Mouse (Mus musculus) MEL (cell line): ENCODE results near the gene Cpsf6. TPM values are rescaled to one million over a fixed set of nuclear protein-coding genes. Genes with fewer than 3 reads are reported as not detected.
A peak's percentile ranks its signal among the peaks of the same experiment; 100 is the strongest.

Source experiments
- DNase-seq: peaks from one replicate; pipeline ENCODE4 v3.0.0; 2011; ENCODE audit warnings: low read depth, low spot score
- H3K27ac ChIP-seq: 2 replicates; pipeline ENCODE4 v1.5.1; 2012; ENCODE audit warnings: low read depth, mild to moderate bottlenecking, control low read depth, low read length, moderate library complexity; ENCODE audit not compliant: control insufficient read depth
- H3K27me3 ChIP-seq, 2 experiments: fragments of 150-350 bp in 1 of 2; sonication (generic) in 1 of 2; 2 replicates each; pipeline ENCODE4 v1.6.1; 2012; ENCODE audit warnings: low read length in 2 of 2, mild to moderate bottlenecking in 2 of 2, improper control_type of control experiment in 1 of 2, moderate library complexity in 1 of 2; ENCODE audit not compliant: insufficient read depth in 2 of 2, control insufficient read depth in 1 of 2
- H3K36me3 ChIP-seq, 2 experiments: 2 replicates each; pipeline ENCODE4 v1.6.1; 2012 to 2014; ENCODE audit warnings: low read length in 2 of 2, improper control_type of control experiment in 1 of 2, inconsistent platforms in 1 of 2, mild to moderate bottlenecking in 1 of 2; ENCODE audit not compliant: insufficient read depth in 2 of 2, control insufficient read depth in 1 of 2
- H3K4me1 ChIP-seq, 2 experiments: fragments of 150-350 bp in 1 of 2; sonication (generic) in 1 of 2; 2 replicates each; pipeline ENCODE4 v1.6.1; 2012; ENCODE audit warnings: low read length in 2 of 2, improper control_type of control experiment in 1 of 2, mild to moderate bottlenecking in 1 of 2; ENCODE audit not compliant: insufficient read depth in 2 of 2, control insufficient read depth in 1 of 2
- H3K4me3 ChIP-seq, 2 experiments: fragments of 150-350 bp in 1 of 2; sonication (generic) in 1 of 2; 2 replicates each; pipeline ENCODE4 v1.5.1; 2012; ENCODE audit warnings: low read depth in 2 of 2, low read length in 2 of 2, mild to moderate bottlenecking in 2 of 2, moderate library complexity in 2 of 2, control low read depth in 1 of 2, improper control_type of control experiment in 1 of 2; ENCODE audit not compliant: control insufficient read depth in 1 of 2, insufficient read depth in 1 of 2
- H3K79me2 ChIP-seq: 2 replicates; pipeline ENCODE4 v1.6.1; 2012; ENCODE audit warnings: mild to moderate bottlenecking, low read length, moderate library complexity; ENCODE audit not compliant: control insufficient read depth, poor library complexity, insufficient read depth
- H3K9ac ChIP-seq: 2 replicates; pipeline ENCODE4 v1.6.1; 2012; ENCODE audit warnings: low read depth, mild to moderate bottlenecking, control low read depth, low read length, moderate library complexity; ENCODE audit not compliant: control insufficient read depth, poor library complexity, severe bottlenecking
- H3K9me3 ChIP-seq: fragments of 150-350 bp; sonication (generic); replicated peaks from 2 replicates; pipeline ENCODE4 v1.6.1; 2012; ENCODE audit warnings: mild to moderate bottlenecking, low read length, improper control_type of control experiment, moderate library complexity; ENCODE audit not compliant: insufficient read depth
- BHLHE40 ChIP-seq: IDR thresholded peaks from 2 replicates; pipeline ENCODE4 v1.6.1; 2012; ENCODE audit warnings: low read depth, mild to moderate bottlenecking, inconsistent platforms, low read length, improper control_type of control experiment, borderline replicate concordance
- ELF1 ChIP-seq: IDR thresholded peaks from 2 replicates; pipeline ENCODE4 v1.6.1; 2014; ENCODE audit warnings: low read depth, mild to moderate bottlenecking, inconsistent platforms, low read length, improper control_type of control experiment, moderate library complexity
- EP300 ChIP-seq, 2 experiments: IDR thresholded peaks; 2 replicates each; pipeline ENCODE4 v1.6.1; 2011; ENCODE audit warnings: improper control_type of control experiment in 2 of 2, low read length in 2 of 2, low read depth in 1 of 2, mild to moderate bottlenecking in 1 of 2
- ETS1 ChIP-seq: IDR thresholded peaks from 2 replicates; pipeline ENCODE4 v1.6.1; 2012; ENCODE audit warnings: low read depth, mild to moderate bottlenecking, inconsistent platforms, low read length, improper control_type of control experiment, moderate library complexity
- GATA1 ChIP-seq: IDR thresholded peaks from 2 replicates; pipeline ENCODE4 v1.6.1; 2011; ENCODE audit warnings: low read depth, low read length, improper control_type of control experiment
- JUND ChIP-seq: IDR thresholded peaks from 2 replicates; pipeline ENCODE4 v1.6.1; 2011; ENCODE audit warnings: low read depth, mild to moderate bottlenecking, improper control_type of control experiment, low read length
- KAT2A ChIP-seq: conservative IDR thresholded peaks from 2 replicates; pipeline ENCODE4 v1.6.1; 2012; ENCODE audit warnings: low read depth, low read length, improper control_type of control experiment, inconsistent platforms
- MAZ ChIP-seq: IDR thresholded peaks from 2 replicates; pipeline ENCODE4 v1.6.1; 2012; ENCODE audit warnings: low read depth, mild to moderate bottlenecking, inconsistent platforms, low read length, improper control_type of control experiment
- MXI1 ChIP-seq: IDR thresholded peaks from 2 replicates; pipeline ENCODE4 v1.6.1; 2011; ENCODE audit warnings: mild to moderate bottlenecking, low read depth, low read length, improper control_type of control experiment
- MYC ChIP-seq: IDR thresholded peaks from 2 replicates; pipeline ENCODE4 v1.6.1; 2011; ENCODE audit warnings: low read depth, mild to moderate bottlenecking, low read length, improper control_type of control experiment, moderate library complexity
- RCOR1 ChIP-seq: IDR thresholded peaks from 2 replicates; pipeline ENCODE4 v1.6.1; 2012; ENCODE audit warnings: low read depth, mild to moderate bottlenecking, inconsistent platforms, low read length, improper control_type of control experiment
- SIN3A ChIP-seq: IDR thresholded peaks from 2 replicates; pipeline ENCODE4 v1.6.1; 2012; ENCODE audit warnings: low read length, improper control_type of control experiment, inconsistent platforms
- TAL1 ChIP-seq: IDR thresholded peaks from 2 replicates; pipeline ENCODE4 v1.6.1; 2012; ENCODE audit warnings: mild to moderate bottlenecking, inconsistent platforms, low read length, moderate library complexity, mixed read lengths
- TBP ChIP-seq: IDR thresholded peaks from 2 replicates; pipeline ENCODE4 v1.8.0; 2011; ENCODE audit warnings: low read depth, low read length, improper control_type of control experiment
- TCF12 ChIP-seq: IDR thresholded peaks from 2 replicates; pipeline ENCODE4 v1.6.1; 2014; ENCODE audit warnings: low read depth, mild to moderate bottlenecking, inconsistent platforms, low read length, improper control_type of control experiment, moderate library complexity
- polyA plus RNA-seq, 2 experiments: library from polyadenylated mRNA; stranded (reverse) in 1 of 2; unstranded in 1 of 2; fragments of >175 nt in 1 of 2; fragments of >200 nt in 1 of 2; gene quantifications; 2 replicates each; pipeline versions ENCODE4 v1.2.1 to v1.2.4; 2012; ENCODE audit warnings: low replicate concordance in 2 of 2, low read depth in 1 of 2; ENCODE audit not compliant: insufficient read length in 2 of 2, insufficient read depth in 1 of 2, missing spikeins in 1 of 2
- total RNA-seq: library from RNA; depleted of rRNA; stranded (reverse); fragments of 300-350 nt; gene quantifications from 2 replicates; pipeline ENCODE4 v1.2.3, GENCODE M21; 2012

Gene Cpsf6
- total and polyA plus RNA-seq, 3 experiments: 85.7 to 88.2 TPM; not detected in 1

DNA sequence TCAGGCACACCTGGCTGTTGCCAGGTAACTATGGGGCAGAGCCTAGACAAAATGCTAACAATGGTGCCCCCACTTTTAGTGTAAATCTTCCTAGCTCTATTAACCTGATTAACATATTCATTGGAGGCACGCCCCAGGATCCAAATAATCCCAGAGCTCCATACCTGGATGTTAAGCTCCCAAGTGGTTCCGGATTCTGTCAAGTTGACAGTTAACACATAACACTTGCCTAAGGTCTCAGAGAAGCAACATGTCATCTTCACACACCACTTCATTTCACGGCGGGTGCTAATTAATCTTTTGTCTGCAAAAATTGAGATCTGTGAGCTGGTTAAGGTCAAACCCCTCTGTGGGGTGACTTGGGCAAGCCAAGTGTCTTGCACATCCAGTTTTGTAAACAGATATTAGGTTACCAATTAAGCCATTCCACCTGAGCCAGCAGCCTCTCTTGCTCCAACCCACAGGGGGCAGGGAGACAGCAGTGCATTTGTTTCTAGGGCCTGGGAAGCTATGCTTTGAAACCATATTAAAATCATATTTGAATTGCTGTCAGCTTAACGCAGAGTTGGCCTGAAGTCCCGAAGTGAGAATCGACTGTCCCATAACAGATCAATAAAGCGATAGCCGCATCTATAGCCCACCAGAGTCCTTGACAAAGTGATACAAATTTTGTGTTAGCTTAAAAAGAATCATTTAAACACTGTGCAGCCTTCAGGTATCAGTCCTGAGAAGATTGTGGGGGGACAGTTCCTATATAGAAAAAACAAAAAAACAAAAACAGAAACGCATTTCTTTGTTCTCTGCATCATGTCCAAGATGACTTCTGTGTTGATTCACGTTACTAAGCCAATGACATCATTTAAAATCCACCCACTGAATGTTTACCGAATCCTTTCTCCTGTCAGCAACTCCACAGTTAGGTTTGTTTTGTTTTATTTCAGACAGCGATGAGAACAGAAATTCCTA lies 34.0 kb upstream of the Cpsf6 start:
- no peak for DNase-seq
- no peaks in the 10 kb centered on the region; the same call in 1 of the 2 replicates for H3K79me2 ChIP-seq
- H3K27ac ChIP-seq: no peak overlapping the region
- no peak overlapping the region for H3K4me3 ChIP-seq
- peaks cover 10 to 32% of the 10 kb centered on the region in 2 experiments for H3K4me1 ChIP-seq
- no peaks in the 10 kb centered on the region for H3K9me3 ChIP-seq
- no peaks in the 10 kb centered on the region for H3K27me3 ChIP-seq
- no peak for TF ChIP-seq ELF1
- peaks cover 0 to 15% of the 10 kb centered on the region in 2 experiments; a peak in 2 of 4 replicates for H3K36me3 ChIP-seq
- H3K9ac ChIP-seq: no peak overlapping the region

DNA sequence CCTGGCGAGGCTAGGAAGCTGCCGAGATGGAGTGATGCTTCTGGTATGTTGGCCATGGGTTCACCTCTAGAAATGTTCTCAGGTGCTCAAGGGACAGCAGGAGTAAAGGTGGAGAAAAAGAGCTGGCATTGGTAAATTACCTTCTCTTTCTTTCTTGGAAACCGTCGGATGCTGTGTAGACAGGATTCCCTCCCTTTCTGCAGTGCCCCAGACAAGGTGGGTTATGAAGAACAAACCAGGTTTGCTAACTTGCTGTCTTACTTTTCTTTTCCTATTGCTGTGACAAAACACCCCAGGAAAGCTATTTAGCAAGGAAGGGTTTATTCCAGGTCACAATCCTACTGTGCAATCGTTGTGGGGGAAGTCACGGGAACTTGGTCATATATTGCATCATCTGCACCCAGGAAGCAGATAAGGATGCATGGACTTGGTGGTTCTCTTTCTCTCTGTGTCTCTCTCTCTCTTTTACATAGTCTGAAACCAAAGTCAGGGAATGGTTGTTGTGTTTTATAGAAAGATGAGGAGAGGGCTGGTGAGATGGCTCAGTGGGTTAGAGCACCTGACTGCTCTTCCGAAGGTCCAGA lies 32.8 kb upstream of the Cpsf6 start:
- Histone ChIP-seq H3K36me3 (peaks cover 0 to 15% of the 10 kb centered on the region in 2 experiments; a peak in 2 of 4 replicates), H3K4me1 (peaks cover 10 to 32% of the 10 kb centered on the region in 2 experiments), H3K27me3 (no peaks in the 10 kb centered on the region), H3K79me2 (no peaks in the 10 kb centered on the region), H3K9me3 (no peaks in the 10 kb centered on the region), H3K9ac (peak overlapping the region; percentile 24; the same call in 1 of the 2 replicates), H3K4me3 (peak overlapping the region in 1 of 2 experiments; percentile 22; a peak in 1 of 4 replicates), H3K27ac (peak overlapping the region; percentile 54; the same call in 1 of the 2 replicates)
- peak; percentile 76 for TF ChIP-seq GATA1
- TF ChIP-seq ELF1: peak; percentile 28; the same call in 1 of the 2 replicates
- peak; percentile 47; the same call in 1 of the 2 replicates for TF ChIP-seq SIN3A
- no peak for TF ChIP-seq TAL1
- TF ChIP-seq TBP: no peak
- peak; percentile 38; the same call in 1 of the 2 replicates for TF ChIP-seq MXI1
- TF ChIP-seq KAT2A: peak; percentile 39; the same call in 1 of the 2 replicates
- peak; percentile 75 for TF ChIP-seq RCOR1
- no peak for TF ChIP-seq JUND
- peak; percentile 80 for TF ChIP-seq ETS1
- TF ChIP-seq EP300 (IDR thresholded peaks at IDR 0.05; ENCODE audit: low read depth in 1 of 2, low read length in 2 of 2): peak; percentile 64 to 86
- TF ChIP-seq BHLHE40: peak; percentile 78
- peak; percentile 56; the same call in 1 of the 2 replicates for TF ChIP-seq MYC
- TF ChIP-seq MAZ: no peak
- TF ChIP-seq TCF12: peak; percentile 72; the same call in 1 of the 2 replicates
- DNase-seq: peak; percentile 60
